Mouse (Mus musculus) ES-E14 (cell line): ENCODE results near the gene Rtn4rl1. TPM values are rescaled to one million over a fixed set of nuclear protein-coding genes. Genes with fewer than 3 reads are reported as not detected.
"Not testable (repeated sequence)": the region's sequence is repeated elsewhere in the genome, so short reads cannot be mapped to it uniquely, and the experiment has no call there.

Experiments used
- DNase-seq: peaks from one replicate; pipeline ENCODE4 v3.0.0-alpha.2; 2013; ENCODE audit warnings: low read depth, low spot score
- H3K27ac ChIP-seq: 2 replicates; pipeline ENCODE4 v1.5.1; 2012; ENCODE audit warnings: low read depth, mild to moderate bottlenecking, low read length, moderate library complexity, mixed read lengths; ENCODE audit not compliant: poor library complexity, insufficient read depth, severe bottlenecking
- H3K36me3 ChIP-seq: 2 replicates; pipeline ENCODE4 v1.6.1; 2012; ENCODE audit warnings: mild to moderate bottlenecking, low read length, moderate library complexity, mixed read lengths; ENCODE audit not compliant: control insufficient read depth, poor library complexity, insufficient read depth, severe bottlenecking
- H3K4me1 ChIP-seq, 2 experiments: fragments of 150-350 bp in 1 of 2; sonication (generic) in 1 of 2; 2 replicates each; pipeline ENCODE4 v1.6.1; 2012; ENCODE audit warnings: low read length in 2 of 2, mild to moderate bottlenecking in 1 of 2, mixed read lengths in 1 of 2; ENCODE audit not compliant: control insufficient read depth in 2 of 2, insufficient read depth in 2 of 2, poor library complexity in 1 of 2
- H3K4me3 ChIP-seq, 2 experiments: fragments of 150-350 bp in 1 of 2; sonication (generic) in 1 of 2; 2 replicates each; pipeline ENCODE4 v1.5.1; 2012; ENCODE audit warnings: low read length in 2 of 2, low read depth in 1 of 2, mild to moderate bottlenecking in 1 of 2, mixed read lengths in 1 of 2; ENCODE audit not compliant: insufficient read depth in 1 of 2, poor library complexity in 1 of 2, severe bottlenecking in 1 of 2
- H3K9ac ChIP-seq: 2 replicates; pipeline ENCODE4 v1.6.1; 2012; ENCODE audit warnings: low read depth, mild to moderate bottlenecking, low read length, mixed read lengths; ENCODE audit not compliant: poor library complexity, insufficient read depth, severe bottlenecking
- H3K9me3 ChIP-seq: fragments of 150-350 bp; sonication (generic); 2 replicates; pipeline ENCODE4 v1.6.1; 2012; ENCODE audit warnings: low read depth, mild to moderate bottlenecking, low read length; ENCODE audit not compliant: control insufficient read depth, insufficient read depth
- CHD2 ChIP-seq: IDR thresholded peaks from 2 replicates; pipeline ENCODE4 v1.6.1; 2014; ENCODE audit warnings: mild to moderate bottlenecking, low read depth, low read length, inconsistent platforms
- HCFC1 ChIP-seq: IDR thresholded peaks from 2 replicates; pipeline ENCODE4 v1.6.1; 2012; ENCODE audit warnings: low read length, inconsistent platforms, borderline replicate concordance; ENCODE audit not compliant: insufficient read depth
- MAFK ChIP-seq: IDR thresholded peaks from 2 replicates; pipeline ENCODE4 v1.6.1; 2014; ENCODE audit warnings: mild to moderate bottlenecking, low read depth, low read length, inconsistent platforms; ENCODE audit not compliant: insufficient read depth
- ZC3H11A ChIP-seq: IDR thresholded peaks from 2 replicates; pipeline ENCODE4 v1.6.1; 2012; ENCODE audit warnings: low read depth, mild to moderate bottlenecking, inconsistent platforms, low read length, borderline replicate concordance
- ZNF384 ChIP-seq: IDR thresholded peaks from 2 replicates; pipeline ENCODE4 v1.6.1; 2012; ENCODE audit warnings: low read depth, low read length, inconsistent platforms
- in situ Hi-C, 2 experiments: fragments of 600-800 bp; cut with MboI; formaldehyde crosslinking; loops; one replicate each; pipeline ENCODE4 v1.15.1; 2025; ENCODE audit warnings: low sequenced_read_pairs in 2 of 2, inconsistent platforms in 1 of 2; ENCODE audit not compliant: unreplicated experiment in 2 of 2
- total RNA-seq: library from RNA; depleted of rRNA; stranded (reverse); fragments of 300-350 nt; gene quantifications from 2 replicates; pipeline ENCODE4 v1.2.3, GENCODE M21; 2012

Rtn4rl1 gene
- total RNA-seq, 1 experiment: 1.0 TPM

- H3K4me1 ChIP-seq: peaks cover 0 to 31% of the 10 kb centered on the region in 2 experiments; a peak in 3 of 4 replicates
- TF ChIP-seq ZNF384 (no peak), ZC3H11A (no peak), HCFC1 (no peak), MAFK (no peak), CHD2 (no peak)
- no peaks in the 10 kb centered on the region for H3K36me3 ChIP-seq
- DNase-seq: peak; percentile 63
- H3K9ac ChIP-seq: no peak overlapping the region
- no peaks in the 10 kb centered on the region for H3K9me3 ChIP-seq
- in situ Hi-C loops: no loop called here
- H3K4me3 ChIP-seq: peak overlapping the region; percentile 17 to 39; a peak in 2 of 4 replicates
- H3K27ac ChIP-seq: no peak overlapping the region
Measured at GRCm38 (mm10) chr11:75282496-75283120, 89.0 kb downstream of the Rtn4rl1 start.

GRCm38 (mm10) chr11:75283784-75284183 is 90.2 kb downstream of the Rtn4rl1 start:
- in situ Hi-C loops: not testable (repeated sequence)
- peaks cover 0 to 33% of the 10 kb centered on the region in 2 experiments; a peak in 3 of 4 replicates for H3K4me1 ChIP-seq

GRCm38 (mm10) chr11:75285893-75286467 is 92.4 kb downstream of the Rtn4rl1 start:
- in situ Hi-C loops: no loop called here

More at GRCm38 (mm10) chr11:75283784-75284183, 90.2 kb downstream of the Rtn4rl1 start:
- not testable (repeated sequence) for DNase-seq, H3K36me3 ChIP-seq, H3K9ac ChIP-seq, H3K4me3 ChIP-seq, H3K27ac ChIP-seq, H3K9me3 ChIP-seq

DNA sequence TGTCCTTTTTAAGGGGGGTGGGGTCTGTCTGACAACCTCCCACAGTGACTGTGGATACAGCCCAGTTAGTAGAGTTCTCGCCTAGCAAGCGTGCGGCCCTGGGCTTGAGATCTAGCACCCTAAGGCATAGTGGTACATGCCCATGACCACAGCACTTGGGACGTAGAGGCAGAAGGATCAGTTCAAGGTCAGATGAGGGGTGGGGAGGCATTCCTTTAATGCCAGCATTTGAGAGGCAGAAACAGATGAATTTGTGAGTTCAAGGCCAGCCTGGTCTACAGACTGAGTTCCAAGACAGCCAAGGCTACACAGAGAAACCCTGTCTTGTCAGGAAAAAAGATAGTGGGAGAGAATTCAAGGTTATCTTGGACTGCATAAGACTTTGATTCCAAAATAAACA is 93.3 kb downstream of the Rtn4rl1 start:
- no peak for DNase-seq
- in situ Hi-C loops: no loop called here
- Histone ChIP-seq H3K27ac (no peak overlapping the region), H3K36me3 (no peaks in the 10 kb centered on the region), H3K4me1 (peaks cover 0 to 13% of the 10 kb centered on the region in 2 experiments; a peak in 3 of 4 replicates), H3K9me3 (no peaks in the 10 kb centered on the region), H3K9ac (no peak overlapping the region), H3K4me3 (no peak overlapping the region)
- TF ChIP-seq CHD2: no peak
- no peak for TF ChIP-seq HCFC1
- TF ChIP-seq MAFK: no peak
- TF ChIP-seq ZNF384: no peak
- no peak for TF ChIP-seq ZC3H11A

More at GRCm38 (mm10) chr11:75285893-75286467, 92.4 kb downstream of the Rtn4rl1 start:
- no peak for DNase-seq
- no peak overlapping the region for H3K4me3 ChIP-seq
- no peak overlapping the region for H3K9ac ChIP-seq
- no peak overlapping the region for H3K27ac ChIP-seq
- no peaks in the 10 kb centered on the region for H3K9me3 ChIP-seq
- no peaks in the 10 kb centered on the region for H3K36me3 ChIP-seq
- TF ChIP-seq HCFC1 (no peak), ZC3H11A (no peak), CHD2 (no peak), ZNF384 (no peak), MAFK (no peak)
- peaks cover 0 to 17% of the 10 kb centered on the region in 2 experiments; a peak in 3 of 4 replicates for H3K4me1 ChIP-seq

DNA sequence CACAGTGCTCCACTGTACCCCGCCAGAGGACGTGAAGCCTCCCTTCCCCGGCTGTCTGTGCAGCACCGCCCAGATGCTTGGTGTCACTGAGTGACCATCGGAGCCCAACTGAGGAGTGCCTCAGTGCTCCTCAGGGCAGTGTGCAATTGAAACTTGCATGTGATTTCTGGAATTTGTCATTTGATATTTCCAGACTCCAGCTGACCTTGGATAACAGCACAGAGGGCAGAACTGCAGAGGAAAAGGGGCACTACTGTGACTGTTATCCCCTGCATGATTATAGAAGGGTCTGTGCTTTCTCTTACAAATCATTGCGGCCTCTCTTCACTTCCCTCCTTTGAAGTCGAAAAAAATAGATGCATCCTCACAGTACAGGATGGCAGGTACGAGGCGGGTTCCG is 94.4 kb downstream of the Rtn4rl1 start:
- TF ChIP-seq ZNF384 (no peak), ZC3H11A (no peak), CHD2 (no peak), MAFK (no peak), HCFC1 (no peak)
- in situ Hi-C loops: no loop called here
- H3K9ac ChIP-seq: no peak overlapping the region

More for the DNA sequence above, 94.4 kb downstream of the Rtn4rl1 start:
- Histone ChIP-seq H3K27ac (no peak overlapping the region), H3K4me3 (no peak overlapping the region), H3K4me1 (peaks cover 2 to 13% of the 10 kb centered on the region in 2 experiments; a peak in 3 of 4 replicates), H3K9me3 (no peaks in the 10 kb centered on the region), H3K36me3 (no peaks in the 10 kb centered on the region)
- DNase-seq: no peak
